Mouse (Mus musculus) inflammation-experienced regulatory T-cells, adult 6 months (primary cell): Measurements from ENCODE around the gene Ncln. TPM values are rescaled to one million over a fixed set of nuclear protein-coding genes. Genes with fewer than 3 reads are reported as not detected.

Experiments
- ATAC-seq: one replicate; pipeline ENCODE4 v1.8.0; 2017
- polyA plus RNA-seq, 3 experiments: library from polyadenylated mRNA; unstranded; fragments of 100-300 nt; shearing (Covaris generic); gene quantifications; one replicate each; pipeline ENCODE4 v1.2.1; 2017

The Ncln gene
- polyA plus RNA-seq, 3 experiments from 2014 or later, result 34.3 to 41.1 (median 36.9) TPM

DNA sequence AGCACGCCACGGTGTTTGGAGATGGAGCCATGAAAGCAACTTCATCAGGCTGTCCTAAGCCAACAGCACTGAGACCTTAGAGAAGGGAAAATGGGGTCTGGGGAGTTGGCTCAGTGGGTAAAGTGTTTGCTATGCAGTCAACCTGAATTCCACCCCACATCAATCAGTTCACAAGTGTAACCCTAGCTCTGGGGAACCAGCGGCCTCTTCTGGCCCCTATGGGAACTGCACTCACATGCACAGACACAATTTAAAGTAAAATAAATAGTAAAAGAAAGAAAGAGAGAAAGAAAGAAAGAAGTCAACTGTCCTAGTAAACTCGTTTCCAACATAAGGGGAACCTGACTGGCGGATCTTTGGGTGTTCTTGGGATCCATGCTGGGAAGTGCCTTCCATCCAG lies 17.6 kb upstream of the Ncln start:
- ATAC-seq, result no peak

DNA sequence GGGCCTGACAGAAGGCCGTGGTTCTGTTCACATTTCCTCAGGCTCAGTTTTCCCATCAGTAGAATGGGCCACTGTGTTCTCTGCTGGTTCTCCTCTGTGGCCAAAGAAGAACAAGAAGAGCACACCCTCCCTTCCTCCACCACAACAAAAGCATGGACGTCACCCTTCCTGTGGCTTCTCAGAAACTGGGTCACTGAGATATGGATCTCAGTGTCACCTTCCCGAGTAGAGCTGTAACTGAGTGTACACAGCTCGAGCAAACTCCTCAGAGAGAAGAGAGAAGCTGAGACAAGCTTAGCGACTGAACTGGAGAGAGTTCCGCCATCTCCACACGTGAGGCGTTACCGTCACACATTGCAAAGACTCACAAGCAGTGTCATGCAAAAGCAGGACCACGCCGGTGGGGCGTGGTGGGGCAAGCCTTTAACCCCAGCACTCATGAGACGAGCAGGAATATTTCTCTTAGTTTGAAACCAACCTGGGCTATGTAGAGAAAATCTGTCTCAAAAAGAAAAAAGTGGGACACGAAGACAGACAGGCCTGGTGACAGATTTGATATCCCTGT lies 14.1 kb upstream of the Ncln start:
- ATAC-seq, result peak; percentile 83

DNA sequence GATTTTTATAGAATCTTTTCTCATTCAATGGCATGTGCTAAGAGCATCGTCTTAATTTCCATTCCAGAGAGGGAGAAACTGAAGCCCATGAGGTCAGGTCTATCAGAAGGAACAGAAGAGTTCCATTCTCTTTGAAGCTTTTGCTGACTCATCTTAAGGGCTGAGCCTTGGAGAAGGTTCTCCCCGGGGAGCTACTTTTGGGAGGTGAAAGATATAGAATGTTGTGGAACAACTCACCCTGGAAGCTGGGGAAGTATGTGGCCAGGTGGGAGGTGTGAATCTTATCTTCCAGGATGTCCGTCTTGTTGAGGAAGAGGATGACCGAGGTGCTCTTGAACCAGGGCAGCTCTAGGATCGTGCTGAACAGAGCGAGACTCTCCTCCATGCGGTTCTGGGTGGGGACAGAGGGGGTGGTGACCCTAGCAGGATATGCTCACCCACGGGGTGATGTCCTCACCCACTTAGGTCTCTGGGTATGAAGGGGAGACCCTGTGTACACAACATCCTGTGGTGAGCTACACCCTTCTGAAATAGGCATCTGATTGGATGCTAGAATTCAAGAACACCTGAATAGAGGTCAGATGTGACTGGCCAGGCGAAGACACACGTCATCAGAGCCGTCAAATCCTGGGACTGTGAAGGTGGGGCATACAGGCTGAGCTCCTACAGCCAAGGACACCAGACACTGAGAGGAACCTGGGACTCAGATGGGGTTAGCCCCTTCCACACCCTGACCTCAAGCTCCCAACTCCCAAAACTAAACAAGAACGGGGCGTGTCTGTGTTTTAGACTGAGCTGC lies 11.7 kb upstream of the Ncln start:
- ATAC-seq, result peak; percentile 69

DNA sequence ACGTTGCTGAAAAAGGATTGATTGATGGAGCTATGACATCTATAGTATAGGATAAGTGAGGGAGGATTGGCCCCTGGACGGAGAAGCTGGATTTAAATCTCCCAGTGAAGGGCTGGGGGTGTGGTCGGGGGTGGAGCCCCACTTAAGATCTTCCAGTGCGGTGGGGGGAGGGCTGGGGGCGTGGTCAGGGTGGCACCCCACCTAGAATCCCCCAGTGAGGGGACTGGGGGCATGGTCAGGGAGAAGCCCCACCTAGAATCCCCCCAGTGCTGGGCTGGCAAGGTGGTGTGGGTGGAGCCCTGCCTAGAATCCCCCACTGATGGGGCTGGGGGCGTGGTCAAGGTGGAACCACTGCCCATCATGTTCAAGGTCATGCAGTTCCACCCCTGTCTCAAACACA lies 10.9 kb upstream of the Ncln start:
- ATAC-seq, result no peak

DNA sequence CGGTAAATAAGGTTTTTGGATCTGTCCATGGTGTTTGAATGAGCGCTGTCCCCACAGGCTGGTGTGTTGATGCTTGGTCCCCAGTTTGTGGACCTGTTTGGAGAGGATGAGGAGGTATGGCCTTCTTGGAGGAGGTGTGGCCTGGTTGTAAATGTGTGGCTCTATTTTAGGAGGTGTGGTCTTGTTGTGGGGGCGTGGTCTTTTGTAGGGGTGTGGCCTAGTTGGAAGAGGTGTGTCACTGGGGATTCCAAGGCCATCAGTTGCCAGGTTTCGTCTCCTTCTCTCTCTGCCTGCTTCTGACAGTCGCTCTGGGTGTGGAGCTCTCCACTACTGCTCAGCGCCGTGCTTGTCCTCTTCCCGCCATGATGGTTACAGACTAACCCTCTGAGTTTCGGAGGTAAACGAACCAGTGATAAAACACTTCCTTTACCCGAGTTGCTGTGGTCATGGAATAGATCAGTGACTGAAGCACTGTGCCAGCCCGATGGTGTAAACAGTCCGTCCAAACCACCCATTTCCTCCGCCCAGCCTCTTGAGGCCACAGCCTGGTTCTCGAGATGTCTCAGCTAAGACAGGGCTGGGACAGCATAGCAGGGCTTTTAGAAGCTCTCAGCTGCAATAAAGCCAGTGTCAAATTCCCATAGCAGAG lies 8.9 kb upstream of the Ncln start:
- no peak for ATAC-seq

DNA sequence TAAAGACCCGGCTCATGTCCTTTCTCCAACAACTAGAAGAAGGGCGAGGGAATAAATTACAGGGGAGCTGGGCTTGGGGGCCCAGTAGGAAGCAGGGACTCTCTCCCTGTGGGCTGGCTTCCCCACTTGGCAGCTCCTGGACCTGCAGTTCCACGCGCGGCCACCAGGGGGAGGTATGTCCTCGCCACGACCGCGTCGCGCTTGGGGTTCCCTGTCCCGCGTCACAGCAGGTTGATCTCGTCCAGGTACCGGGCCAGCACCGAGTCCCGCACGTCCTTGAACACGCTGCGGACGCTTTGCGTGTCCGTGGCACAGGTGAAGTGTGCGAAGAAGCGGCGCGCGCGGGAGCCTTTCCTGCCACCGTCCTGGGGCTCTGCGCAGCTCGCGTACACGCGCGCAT lies 6.5 kb upstream of the Ncln start:
- peak; percentile 34 for ATAC-seq

DNA sequence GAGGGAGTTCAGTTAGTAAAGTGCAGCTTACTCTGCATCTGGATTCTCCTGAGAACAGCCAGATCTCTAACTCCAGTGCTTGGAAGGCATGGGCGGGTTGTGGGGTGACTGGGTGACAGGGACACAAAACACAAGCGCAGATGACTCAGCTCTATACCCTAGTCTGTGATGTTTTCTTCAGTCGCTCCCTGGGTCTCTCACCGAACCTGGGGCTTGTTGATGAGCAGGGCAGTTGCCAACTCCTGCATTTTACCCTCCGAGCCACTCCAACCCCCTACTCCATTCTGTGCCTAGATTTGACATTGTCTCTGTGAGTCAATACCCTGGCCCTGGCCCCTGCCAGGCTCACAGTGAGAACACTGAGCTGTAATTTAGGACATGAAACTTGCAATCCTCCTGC lies 5.7 kb upstream of the Ncln start:
- ATAC-seq, result no peak

DNA sequence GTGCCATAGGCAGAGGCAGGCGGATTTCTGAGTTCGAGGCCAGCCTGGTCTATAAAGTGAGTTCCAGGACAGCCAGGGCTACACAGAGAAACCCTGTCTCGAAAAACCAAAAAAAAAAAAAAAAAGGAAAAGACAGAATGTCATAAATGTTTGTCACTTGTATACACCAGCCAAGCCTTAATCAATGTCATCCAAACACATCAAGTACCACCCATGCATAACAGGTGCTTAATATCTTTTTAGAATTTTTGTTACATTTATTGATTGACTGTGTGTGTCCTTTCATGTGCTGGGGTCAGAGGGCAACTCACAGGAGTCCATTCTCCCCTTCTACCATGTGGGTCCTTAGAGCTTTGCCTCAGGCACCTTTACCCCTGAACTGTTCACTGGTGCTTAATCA lies 3.8 kb upstream of the Ncln start, which contains the start of gene S1pr4:
S1pr4 (minus strand) TSS at position 101 of the 400 bp plus-strand sequence.
- ATAC-seq, result no peak

DNA sequence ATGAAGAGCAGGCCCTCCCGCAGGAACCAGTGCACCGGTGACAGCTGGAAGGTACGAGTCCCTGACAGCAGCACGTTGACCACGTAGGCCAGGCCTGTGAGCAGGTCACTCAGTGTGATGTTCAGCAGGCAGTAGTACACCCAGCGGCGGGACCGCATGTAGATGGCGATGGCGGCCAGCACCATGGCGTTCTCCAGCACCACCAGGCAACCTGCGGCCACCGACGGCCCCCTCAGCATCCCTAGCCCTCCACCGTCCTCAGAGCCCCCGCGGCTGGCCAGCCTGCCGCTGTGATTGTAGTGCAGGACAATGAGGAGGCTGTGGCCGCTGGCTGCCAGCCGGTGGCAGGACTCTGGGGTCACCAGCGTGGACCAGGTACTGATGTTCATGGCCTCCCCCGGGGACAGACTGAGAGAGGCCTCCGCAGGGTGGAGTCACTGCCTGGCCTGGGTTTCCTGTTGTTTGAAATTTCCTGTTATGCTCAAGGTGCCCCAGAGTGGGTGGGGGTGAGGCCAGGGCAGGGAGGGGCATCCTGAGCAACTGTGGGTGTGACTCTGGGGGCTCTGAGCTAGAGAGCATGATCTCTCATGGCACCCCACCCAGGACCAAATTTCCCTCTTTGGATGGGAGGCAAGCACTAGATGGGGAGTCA lies 3.2 kb upstream of the Ncln start:
- peak; percentile 55 for ATAC-seq

DNA sequence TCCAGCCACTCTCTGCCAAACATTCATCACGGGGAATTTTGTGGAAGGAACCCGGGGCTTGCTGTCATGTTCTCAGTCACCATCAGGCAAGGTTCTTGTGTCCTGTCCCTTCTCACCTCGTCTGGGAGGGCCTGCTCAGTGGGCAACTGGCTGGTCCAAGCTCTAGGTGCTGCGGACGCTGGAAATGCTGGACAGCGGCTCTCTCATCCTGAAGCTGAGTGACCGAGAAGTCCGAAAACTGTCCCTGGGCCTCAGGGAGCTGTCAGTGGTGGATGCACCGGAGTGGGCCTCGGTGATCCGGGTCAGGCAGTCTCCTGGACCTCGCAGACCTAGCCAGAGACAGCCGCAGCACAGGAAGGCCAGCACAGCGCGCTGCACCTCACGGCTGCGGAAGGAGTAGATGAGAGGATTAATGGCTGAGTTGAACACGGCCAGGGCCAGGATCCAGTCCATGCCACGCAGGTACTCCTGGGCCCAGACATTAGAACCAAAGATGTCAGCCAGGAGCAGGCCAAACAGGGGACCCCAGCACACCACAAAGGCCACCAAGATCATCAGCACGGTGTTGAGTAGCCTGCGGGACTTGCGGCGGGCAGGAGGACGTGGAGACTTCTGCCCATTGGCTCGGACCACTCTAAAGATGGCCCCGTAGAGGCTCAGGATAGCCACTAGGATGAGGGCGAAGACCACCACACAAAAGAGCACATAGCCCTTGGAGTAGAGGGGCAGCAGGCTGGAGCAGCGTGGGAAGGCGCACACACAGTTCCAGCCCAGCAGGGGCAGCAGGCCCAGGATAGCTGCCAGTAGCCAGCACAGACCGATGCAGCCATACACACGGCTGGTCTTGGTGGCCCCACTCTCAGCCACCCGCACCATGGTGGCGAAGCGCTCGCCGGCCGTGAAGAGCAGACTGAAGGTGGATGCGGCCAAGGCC lies 2.4 kb upstream of the Ncln start:
- ATAC-seq, result no peak

DNA sequence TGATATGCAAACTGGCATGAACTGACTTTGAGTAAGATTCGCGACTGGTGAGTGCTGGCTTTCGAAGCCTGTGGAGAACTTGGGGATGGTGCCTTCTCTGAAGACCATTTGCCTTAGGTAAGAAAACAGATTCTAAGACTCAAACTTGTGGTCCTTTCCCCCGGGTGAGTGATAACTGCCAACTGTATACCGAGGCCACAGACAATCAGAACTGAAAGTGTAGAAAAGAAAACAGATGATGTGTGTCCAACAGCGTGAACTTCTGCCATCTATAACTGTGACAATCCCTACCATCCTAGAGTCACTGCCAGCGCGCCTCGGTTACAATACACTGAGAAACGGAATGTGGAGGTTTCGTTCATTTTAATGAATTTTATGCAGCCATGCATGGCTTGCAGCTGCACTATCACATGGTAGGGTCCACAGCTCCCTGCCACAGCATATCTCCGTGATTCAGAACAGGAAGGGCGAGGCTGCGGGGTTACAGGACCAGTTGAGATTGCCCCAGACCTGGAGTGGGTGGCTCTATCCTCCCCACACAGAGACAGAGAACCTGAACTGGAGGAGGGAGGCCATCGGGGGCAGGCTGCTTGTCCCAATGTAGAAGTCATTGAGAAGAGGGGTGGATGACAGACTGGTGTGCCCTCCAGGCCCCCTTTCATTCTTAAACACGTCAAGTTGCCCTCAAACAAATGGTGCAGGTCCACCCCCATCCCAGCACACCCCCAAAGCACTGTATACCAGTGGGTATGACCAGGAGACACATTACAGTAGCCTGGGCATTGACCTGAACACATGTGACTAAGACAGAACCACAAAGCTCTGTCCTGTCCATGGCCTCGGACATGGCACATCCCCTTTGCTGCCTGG lies 1.4 kb upstream of the Ncln start:
- no peak for ATAC-seq

DNA sequence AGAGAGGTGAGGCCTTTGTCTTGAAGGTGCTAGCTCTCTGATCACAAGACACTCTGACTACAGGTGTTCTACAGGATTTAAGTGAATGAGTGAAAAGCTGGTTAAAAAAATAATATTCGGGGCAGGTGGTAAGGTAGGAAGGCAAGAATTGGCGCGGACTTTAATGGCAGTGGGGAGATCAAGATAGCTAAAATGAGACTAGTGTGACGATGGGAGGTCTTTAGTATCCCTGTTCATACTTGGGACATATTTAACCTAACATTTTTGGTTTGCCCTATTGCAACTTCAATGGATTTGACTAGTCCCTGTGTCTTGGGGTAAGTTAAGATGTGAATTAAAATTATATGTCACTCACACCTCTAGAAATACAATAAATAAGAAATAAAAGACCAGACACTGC lies 777 bp upstream of the Ncln start:
- no peak for ATAC-seq

DNA sequence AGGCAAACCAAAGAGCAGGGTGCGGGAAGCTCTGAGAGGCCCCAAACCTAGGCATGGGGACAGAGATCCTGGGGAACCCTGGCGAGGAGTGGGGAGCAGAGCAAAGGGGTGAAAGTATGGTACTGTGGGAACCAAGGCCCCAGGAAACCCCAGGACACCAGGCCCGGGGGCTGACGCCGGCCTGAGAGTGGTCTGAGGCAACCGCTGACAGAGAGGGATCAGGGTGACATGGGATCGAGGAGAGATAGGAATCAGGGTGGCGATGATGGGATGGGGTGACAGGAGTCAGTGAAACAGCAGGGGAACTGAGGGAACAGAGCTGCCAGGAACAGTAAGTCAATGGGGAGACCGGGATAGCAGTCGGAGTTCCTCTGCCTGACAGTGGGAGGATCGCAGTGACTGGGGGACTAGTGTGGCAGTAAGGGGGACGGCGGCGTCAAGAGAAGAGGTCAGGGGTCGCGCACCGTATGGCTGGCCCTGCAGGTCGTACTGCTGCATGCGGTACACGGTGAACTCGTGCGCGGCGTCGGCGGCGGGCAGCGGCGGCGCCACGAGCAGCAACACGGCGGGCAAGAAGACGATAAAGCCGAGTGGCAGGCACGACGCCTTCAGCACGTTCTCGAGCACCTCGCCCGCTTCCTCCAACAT lies 452 bp downstream of the Ncln start:
- peak; percentile 31 for ATAC-seq

DNA sequence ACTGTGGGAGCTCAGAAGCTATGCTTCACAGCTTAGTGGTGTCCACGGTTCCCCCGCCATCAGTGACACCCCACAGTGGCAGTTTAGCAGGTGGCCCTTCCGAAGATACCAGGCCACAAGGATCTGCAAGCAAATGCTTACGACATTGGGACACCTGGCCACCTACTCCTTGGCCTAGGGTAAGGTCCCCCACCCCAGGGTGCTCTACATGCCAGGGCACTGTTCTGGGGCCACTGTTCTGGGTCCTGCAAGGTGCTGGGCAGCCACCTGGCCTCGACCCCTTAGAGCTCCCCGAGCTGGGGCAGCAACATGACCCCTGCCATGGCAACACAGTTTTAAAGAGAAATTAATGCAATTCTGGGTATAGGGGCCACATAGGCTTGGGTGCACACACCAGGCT lies 1.0 kb downstream of the Ncln start:
- ATAC-seq, result no peak

DNA sequence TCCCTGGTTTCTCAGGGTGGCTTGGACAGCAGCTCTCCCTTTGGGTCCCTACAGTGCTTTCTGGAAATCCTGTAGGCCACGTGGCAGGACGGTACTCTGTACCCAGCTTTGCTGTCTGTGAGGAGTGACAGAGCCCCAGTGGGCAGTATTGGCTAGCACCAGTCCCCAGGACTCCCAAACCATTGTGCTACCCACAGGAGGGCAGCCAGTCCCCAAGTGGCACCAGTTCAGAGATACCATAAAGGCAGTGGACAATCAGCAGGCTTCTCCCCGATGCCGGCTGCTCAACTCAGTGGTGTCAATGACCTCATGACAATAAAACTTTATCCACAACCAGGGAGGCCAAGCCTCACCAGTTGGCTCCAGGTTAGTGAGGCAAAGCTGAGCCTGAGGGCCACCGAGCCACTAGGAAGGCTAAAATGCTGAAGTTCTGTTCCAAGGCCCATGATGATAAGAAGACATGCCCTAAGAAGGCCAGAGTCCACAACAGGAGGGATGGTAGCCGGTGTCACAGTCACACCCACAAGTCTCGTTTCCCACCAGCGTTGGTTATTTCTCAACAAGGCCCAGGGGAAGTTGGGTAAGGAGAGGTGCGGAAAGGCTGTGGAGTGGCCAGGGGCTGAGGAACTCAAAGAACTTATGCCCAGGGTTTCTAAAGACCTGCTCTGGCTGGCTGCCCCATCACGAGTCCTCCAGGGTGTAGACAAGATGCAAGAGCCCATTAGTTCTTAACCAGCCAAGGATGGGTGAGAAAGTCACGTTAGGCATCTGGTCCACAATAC lies 1.7 kb downstream of the Ncln start:
- no peak for ATAC-seq

DNA sequence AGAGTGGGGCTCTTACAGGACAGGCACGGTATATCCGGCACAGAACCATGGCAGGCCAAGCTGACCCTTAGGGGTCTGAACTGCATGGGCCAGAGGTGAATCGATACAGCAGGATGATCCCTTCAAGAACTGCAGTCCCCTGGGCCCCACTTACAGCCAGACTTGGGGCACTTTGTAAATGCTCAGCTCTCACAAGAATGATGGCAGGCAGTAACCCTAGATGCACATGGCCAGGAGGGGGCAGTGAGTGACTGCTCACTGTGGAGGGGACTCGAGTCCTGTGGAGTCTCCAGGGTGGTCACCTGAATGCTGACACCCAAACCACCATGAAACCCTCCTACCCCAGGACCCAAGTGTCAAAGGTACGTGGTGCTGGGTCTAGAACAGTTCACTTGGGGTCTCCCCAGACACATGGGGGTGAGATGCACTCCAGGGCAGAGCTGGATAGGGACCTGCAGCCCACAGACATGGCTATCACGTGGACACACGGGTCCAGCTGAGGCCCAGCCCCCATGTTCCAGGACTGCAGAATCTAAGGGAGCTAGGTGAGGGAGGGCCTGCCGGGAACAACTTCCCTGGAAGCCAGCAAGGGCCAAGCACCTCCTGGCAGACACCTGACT lies 2.5 kb downstream of the Ncln start:
- no peak for ATAC-seq

DNA sequence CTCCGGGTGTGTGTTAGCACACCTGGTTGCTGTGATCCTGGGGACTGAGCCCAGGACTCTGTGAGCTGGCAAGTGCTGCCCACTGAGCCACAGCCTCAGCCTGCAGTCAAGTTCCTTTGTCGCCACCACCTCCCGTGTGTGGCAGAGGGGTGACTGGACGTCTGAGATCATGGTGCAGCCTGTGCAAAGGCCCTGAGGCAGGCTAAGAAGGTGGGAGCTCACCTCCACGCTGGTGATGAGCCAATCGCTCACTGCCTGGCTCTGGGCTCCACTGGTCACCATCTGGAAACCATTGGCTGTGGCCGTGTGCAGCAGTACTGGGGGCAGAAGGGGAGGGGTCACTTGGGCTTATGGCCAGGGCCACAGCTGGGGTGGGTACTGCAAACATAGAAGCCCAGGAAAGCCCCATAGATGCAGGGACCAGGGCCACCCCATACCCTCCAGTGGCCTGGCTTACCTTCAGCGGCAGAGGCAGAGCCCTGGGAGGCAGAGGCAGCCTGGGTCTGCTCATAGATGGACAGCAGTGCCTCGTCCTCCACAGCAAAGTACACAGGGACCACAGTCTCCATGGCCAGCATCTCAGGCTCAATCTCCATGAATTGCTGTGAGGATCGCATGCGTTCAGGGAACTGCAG lies 3.5 kb downstream of the Ncln start:
- no peak for ATAC-seq

DNA sequence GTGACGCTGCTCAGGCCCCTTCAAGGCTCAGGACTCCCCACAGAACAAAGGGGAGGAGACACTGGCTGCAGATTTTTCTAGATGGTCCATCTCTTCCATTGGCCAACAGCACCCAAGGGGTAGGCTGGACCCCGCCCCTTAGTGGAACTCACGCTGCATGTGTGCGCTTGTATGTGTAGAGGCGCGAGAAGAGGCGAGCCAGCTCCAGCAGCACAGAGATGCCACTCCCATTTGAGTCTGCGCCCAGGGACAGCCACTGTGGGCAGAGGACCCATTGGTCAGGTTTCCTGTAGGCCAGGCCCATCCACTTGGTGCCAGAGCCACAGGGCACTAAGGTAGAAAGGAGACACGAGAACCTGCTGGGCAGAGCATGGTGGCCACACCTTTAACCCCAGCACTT lies 5.2 kb downstream of the Ncln start:
- ATAC-seq, result no peak

DNA sequence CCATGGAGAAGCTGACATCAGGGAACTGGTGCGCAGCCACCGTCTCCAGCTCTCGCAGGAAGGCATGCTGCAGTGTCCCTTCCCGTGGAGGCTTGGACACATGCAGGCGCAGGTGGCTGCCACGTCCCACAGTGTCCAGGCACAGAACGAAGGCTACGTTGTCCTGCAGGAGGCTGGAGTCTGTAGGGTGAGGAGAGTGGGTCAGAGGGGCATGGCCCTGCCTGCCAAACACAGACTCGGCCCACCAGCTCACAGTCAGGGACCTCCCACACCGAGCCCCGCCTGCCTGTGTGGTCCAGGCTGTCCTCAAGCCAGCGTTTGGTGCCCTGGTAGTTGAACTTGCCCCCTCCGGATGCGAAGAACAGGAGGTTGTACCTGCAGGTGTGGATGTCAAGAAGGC lies 6.3 kb downstream of the Ncln start:
- ATAC-seq, result no peak
